In genomic region chr1:89092442-89092991, GRCm38 (mm10) we compare ENCODE assay signal across 8 mouse cellular contexts. TPM values are rescaled to one million over a fixed set of nuclear protein-coding genes. Genes with fewer than 3 reads are reported as not detected.
DNase-seq lines count a peak whose midpoint lies in the region; ATAC-seq lines count a peak whose summit lies in the region.

No protein-coding gene starts in this region.

- H3K36me3 ChIP-seq in forebrain, embryonic 10.5 days (replicated peaks), result no peaks in the 10 kb centered on the region
- no peaks in the 10 kb centered on the region for H3K36me3 ChIP-seq in heart, embryonic 12.5 days
- no peaks in the 10 kb centered on the region for H3K36me3 ChIP-seq in kidney, embryonic 16.5 days (ENCODE audit: insufficient read depth, low read length)
- no peaks in the 10 kb centered on the region for H3K36me3 ChIP-seq in limb, embryonic 15.5 days

- WGBS in forebrain, embryonic 10.5 days, result 3% methylated on average over 19 of the region's 19 CpGs
- WGBS in heart, embryonic 12.5 days, result 10% methylated on average over 19 of the region's 19 CpGs
- WGBS in kidney, embryonic 16.5 days, result 10% methylated on average over 19 of the region's 19 CpGs
- WGBS in limb, embryonic 15.5 days, result 9% methylated on average over 19 of the region's 19 CpGs

- H3K4me3 ChIP-seq in forebrain, embryonic 10.5 days, result peak overlapping the region; percentile 38
- peak overlapping the region; percentile 9; the same call in 1 of the 2 replicates for H3K4me3 ChIP-seq in heart, embryonic 12.5 days
- H3K4me3 ChIP-seq in kidney, embryonic 16.5 days (ENCODE audit: low read length), result peak overlapping the region; percentile 15
- H3K4me3 ChIP-seq in limb, embryonic 15.5 days, result peak overlapping the region; percentile 19; the same call in 1 of the 2 replicates

- H3K9ac ChIP-seq in heart, embryonic 12.5 days, result peak overlapping the region; percentile 55; the same call in 1 of the 2 replicates
- peak overlapping the region; percentile 48 for H3K9ac ChIP-seq in kidney, embryonic 16.5 days (replicated peaks; ENCODE audit: low read length)
- no peak overlapping the region for H3K9ac ChIP-seq in limb, embryonic 15.5 days

- H3K27me3 ChIP-seq in forebrain, embryonic 10.5 days (ENCODE audit: poor library complexity, severe bottlenecking), result peaks cover 5% of the 10 kb centered on the region; the same call in 1 of the 2 replicates
- H3K27me3 ChIP-seq in heart, embryonic 12.5 days (replicated peaks), result no peaks in the 10 kb centered on the region
- H3K27me3 ChIP-seq in kidney, embryonic 16.5 days (ENCODE audit: insufficient read depth, low read length), result no peaks in the 10 kb centered on the region
- H3K27me3 ChIP-seq in limb, embryonic 15.5 days, result no peaks in the 10 kb centered on the region; the same call in 1 of the 2 replicates

- DNase-seq in adrenal gland, postnatal 36 days, result peak; percentile 43
- peak; percentile 74 for DNase-seq in forebrain, embryonic 10.5 days (ENCODE audit: extremely low spot score, low spot score)
- DNase-seq in retina, embryonic 14.5 days (ENCODE audit: low spot score), result peak; percentile 58
- DNase-seq in urinary bladder, adult 18-20 months (ENCODE audit: low spot score in 2 of 2), result no peak
- no peak for DNase-seq in spleen, adult 12 weeks (ENCODE audit: low spot score)

- H3K4me1 ChIP-seq in forebrain, embryonic 10.5 days, result peaks cover 92% of the 10 kb centered on the region
- peaks cover 89% of the 10 kb centered on the region for H3K4me1 ChIP-seq in heart, embryonic 12.5 days (replicated peaks)
- H3K4me1 ChIP-seq in kidney, embryonic 16.5 days (ENCODE audit: insufficient read depth, low read length), result peaks cover 79% of the 10 kb centered on the region
- H3K4me1 ChIP-seq in limb, embryonic 15.5 days, result peaks cover 67% of the 10 kb centered on the region

- H3K4me2 ChIP-seq in heart, embryonic 12.5 days, result peak overlapping the region; percentile 56
- peak overlapping the region; percentile 41 for H3K4me2 ChIP-seq in kidney, embryonic 16.5 days (replicated peaks; ENCODE audit: low read depth, low read length)
- H3K4me2 ChIP-seq in limb, embryonic 15.5 days, result peak overlapping the region; percentile 35

- H3K9me3 ChIP-seq in forebrain, embryonic 10.5 days, result no peaks in the 10 kb centered on the region
- no peaks in the 10 kb centered on the region for H3K9me3 ChIP-seq in heart, embryonic 12.5 days (replicated peaks)
- no peaks in the 10 kb centered on the region for H3K9me3 ChIP-seq in kidney, embryonic 16.5 days (ENCODE audit: low read length)
- H3K9me3 ChIP-seq in limb, embryonic 15.5 days, result no peaks in the 10 kb centered on the region

- H3K27ac ChIP-seq in forebrain, embryonic 10.5 days, result peak overlapping the region; percentile 89
- peak overlapping the region; percentile 85 for H3K27ac ChIP-seq in heart, embryonic 12.5 days (ENCODE audit: poor library complexity, severe bottlenecking)
- H3K27ac ChIP-seq in kidney, embryonic 16.5 days (ENCODE audit: low read length), result peak overlapping the region; percentile 88
- peak overlapping the region; percentile 79 for H3K27ac ChIP-seq in limb, embryonic 15.5 days

- ATAC-seq in heart, embryonic 12.5 days (ENCODE audit: insufficient number of reproducible peaks, low FRiP score), result peak; percentile 37; the same call in 1 of the 2 replicates
- peak; percentile 60 for ATAC-seq in kidney, embryonic 16.5 days (ENCODE audit: low FRiP score, low TSS enrichment)
- ATAC-seq in limb, embryonic 15.5 days (ENCODE audit: insufficient number of reproducible peaks, low FRiP score, low TSS enrichment, low read depth), result peak; percentile 54; the same call in 1 of the 2 replicates

RNA-seq across cellular contexts. Expression of gene Sh3bp4, which starts 22.3 kb away (rescaled TPM):
- total RNA-seq in adrenal gland, postnatal 36 days (2021), result 10 to 100 TPM; 14.1 to 17.8 TPM
- 27.7 and 28.7 TPM in 2 replicates for polyA plus RNA-seq in forebrain, embryonic 10.5 days (2016; fragmentation: Nextera tagmentation; extraction: Ambion mirVana)
- 25.8 and 28.1 TPM in 2 replicates for polyA plus RNA-seq in heart, embryonic 12.5 days (2016; fragmentation: Nextera tagmentation; extraction: Ambion mirVana)
- 29.1 and 29.8 TPM in 2 replicates for polyA plus RNA-seq in kidney, embryonic 16.5 days (2015; fragmentation: Nextera tagmentation; extraction: Ambion mirVana)
- polyA plus RNA-seq in limb, embryonic 15.5 days (2015; fragmentation: Nextera tagmentation; extraction: Ambion mirVana), result 21.6 and 24.0 TPM in 2 replicates

Comparison
In these comparisons a context has a peak if more than half of its experiments do, and no peak if none do; other contexts are left out.
1. DNase-seq: peak in adrenal gland, postnatal 36 days (2 of 2), forebrain, embryonic 10.5 days (single experiment) and retina, embryonic 14.5 days (single experiment); none in urinary bladder, adult 18-20 months (0 of 2) and spleen, adult 12 weeks (single experiment).
2. Peak in every context shown above with its lines, with median percentiles within 50 percentile points of each other: H3K27ac ChIP-seq, H3K4me3 ChIP-seq, ATAC-seq and H3K4me2 ChIP-seq.